Mouse (Mus musculus) embryonic facial prominence, embryonic 11.5 days (tissue): ENCODE results near the gene Washc3. TPM values are rescaled to one million over a fixed set of nuclear protein-coding genes. Genes with fewer than 3 reads are reported as not detected.

Experiments used
- polyA plus RNA-seq: library from polyadenylated mRNA; unstranded; fragments of >200 nt; fragmentation: Nextera tagmentation; extraction: Ambion mirVana; gene quantifications from 2 replicates; pipeline ENCODE4 v1.2.1, GENCODE M21; 2014

Gene Washc3
- polyA plus RNA-seq, 1 experiment from 2014 or later = 53.4 TPM

Other genes starting within 250 kb of the Washc3 start
- gene Pmch, start 110.0 kb upstream of the Washc3 start, polyA plus RNA-seq = 0.50 and 0.97 TPM in 2 replicates
- 18.0 and 18.9 TPM in 2 replicates for gene Parpbp, start 54.2 kb upstream of the Washc3 start, polyA plus RNA-seq
- 115 and 118 TPM in 2 replicates for gene Nup37, start 54.1 kb upstream of the Washc3 start, polyA plus RNA-seq
- gene Dram1, start 178.0 kb downstream of the Washc3 start, polyA plus RNA-seq = 0.62 and 0.74 TPM in 2 replicates
- 6.2 and 7.6 TPM in 2 replicates for gene Gnptab, start 178.0 kb downstream of the Washc3 start, polyA plus RNA-seq